Mouse (Mus musculus) heart, adult 2 months (tissue): ENCODE data around the gene Zg16.

ENCODE experiments used
- CTCF ChIP-seq: fragments of 200-600 bp; IDR thresholded peaks from 2 replicates; pipeline ENCODE4 v1.8.1; 2022; ENCODE audit warnings: antibody characterized with exemption, mild to moderate bottlenecking, moderate library complexity
- POLR2A ChIP-seq: fragments of 200-500 bp; IDR thresholded peaks from 2 replicates; pipeline ENCODE4 v1.6.1; 2011; ENCODE audit warnings: mild to moderate bottlenecking, low read depth, low read length, control low read depth; ENCODE audit not compliant: insufficient read depth

DNA sequence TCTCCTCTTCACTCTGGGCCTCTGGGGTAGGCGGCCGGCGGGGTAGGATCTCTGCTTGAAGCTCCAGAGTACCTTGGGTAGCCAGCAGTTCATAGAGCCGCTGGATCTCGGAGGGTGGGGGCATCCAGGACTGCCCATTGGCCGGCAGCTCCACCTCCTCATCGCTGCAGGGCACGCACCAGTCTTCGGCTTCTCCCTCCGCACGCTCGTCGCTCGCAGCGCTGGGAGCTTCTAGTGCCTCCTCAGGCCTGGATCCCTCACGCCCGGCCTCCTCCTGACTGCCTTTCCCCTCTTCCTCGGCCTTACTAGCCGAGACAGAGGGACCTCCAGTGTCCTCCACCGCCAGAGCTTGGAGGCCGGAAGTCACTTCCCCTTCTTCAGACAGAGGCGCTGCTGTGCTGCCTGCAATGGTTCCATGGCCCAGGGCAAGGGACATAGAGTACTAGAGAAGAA is 70.6 kb downstream of the Zg16 start:
- TF ChIP-seq CTCF (no peak), POLR2A (peak; percentile 62)
